Mouse (Mus musculus) CH12.LX (cell line): ENCODE data around the gene Zfp651. TPM values are rescaled to one million over a fixed set of nuclear protein-coding genes. Genes with fewer than 3 reads are reported as not detected.

ENCODE experiments used
- DNase-seq: peaks from one replicate; pipeline ENCODE4 v3.0.0-alpha.2; 2013; ENCODE audit errors: extremely low read depth
- H3K27ac ChIP-seq: 2 replicates; pipeline ENCODE4 v1.5.1; 2012; ENCODE audit warnings: low read depth, mild to moderate bottlenecking, control low read depth, moderate library complexity; ENCODE audit not compliant: insufficient read depth
- H3K27me3 ChIP-seq: replicated peaks from 2 replicates; pipeline ENCODE3; 2012; ENCODE audit warnings: inconsistent platforms
- H3K36me3 ChIP-seq, 2 experiments: replicated peaks in 1 of 2; 2 replicates each; pipeline versions ENCODE3 to v1.6.1; 2012; ENCODE audit warnings: inconsistent platforms in 1 of 2, low read length in 1 of 2, mild to moderate bottlenecking in 1 of 2, mixed read lengths in 1 of 2, moderate library complexity in 1 of 2; ENCODE audit not compliant: control insufficient read depth in 1 of 2, insufficient read depth in 1 of 2
- H3K4me1 ChIP-seq, 2 experiments: 2 replicates each; pipeline ENCODE4 v1.6.1; 2012; ENCODE audit warnings: inconsistent platforms in 1 of 2, moderate library complexity in 1 of 2; ENCODE audit not compliant: insufficient read depth in 2 of 2, control insufficient read depth in 1 of 2
- H3K4me2 ChIP-seq: 2 replicates; pipeline ENCODE4 v1.6.1; 2012; ENCODE audit warnings: low read depth, mild to moderate bottlenecking, control low read depth; ENCODE audit not compliant: poor library complexity, insufficient read depth, severe bottlenecking
- H3K4me3 ChIP-seq, 3 experiments: fragments of 150-350 bp in 1 of 3; sonication (generic) in 1 of 3; replicated peaks in 1 of 3; 2 replicates each; pipeline versions ENCODE3 to v1.5.1; 2011 to 2012; ENCODE audit warnings: low read depth in 2 of 3, low read length in 2 of 3, mild to moderate bottlenecking in 2 of 3, moderate library complexity in 2 of 3, control low read depth in 1 of 3, improper control_type of control experiment in 1 of 3, inconsistent platforms in 1 of 3, mixed read lengths in 1 of 3; ENCODE audit not compliant: poor library complexity in 1 of 3
- H3K79me2 ChIP-seq: replicated peaks from 2 replicates; pipeline ENCODE4 v1.6.1; 2012; ENCODE audit warnings: mild to moderate bottlenecking, moderate library complexity; ENCODE audit not compliant: control insufficient read depth, poor library complexity, insufficient read depth, severe bottlenecking; ENCODE audit errors: extremely low read depth
- H3K9ac ChIP-seq: 2 replicates; pipeline ENCODE4 v1.6.1; 2012; ENCODE audit warnings: low read depth, mild to moderate bottlenecking, control low read depth, moderate library complexity; ENCODE audit not compliant: insufficient read depth
- H3K9me3 ChIP-seq: replicated peaks from 2 replicates; pipeline ENCODE3; 2012; ENCODE audit warnings: low read length, inconsistent platforms, mixed read lengths
- BHLHE40 ChIP-seq: IDR thresholded peaks from 2 replicates; pipeline ENCODE4 v1.6.1; 2011; ENCODE audit warnings: mild to moderate bottlenecking, low read depth, low read length, improper control_type of control experiment
- CTCF ChIP-seq, 2 experiments: IDR thresholded peaks in 1 of 2; conservative IDR thresholded peaks in 1 of 2; 2 replicates each; pipeline ENCODE4 v1.5.1; 2011 to 2012; ENCODE audit warnings: low read depth in 2 of 2, low read length in 2 of 2, improper control_type of control experiment in 1 of 2, inconsistent platforms in 1 of 2, mild to moderate bottlenecking in 1 of 2, moderate library complexity in 1 of 2
- EP300 ChIP-seq: IDR thresholded peaks from 2 replicates; pipeline ENCODE4 v1.6.1; 2011; ENCODE audit warnings: low read length, improper control_type of control experiment
- ETS1 ChIP-seq: conservative IDR thresholded peaks from 2 replicates; pipeline ENCODE4 v1.6.1; 2012; ENCODE audit warnings: low read depth, mild to moderate bottlenecking, inconsistent platforms, low read length, improper control_type of control experiment, moderate library complexity
- GABPA ChIP-seq: IDR thresholded peaks from 2 replicates; pipeline ENCODE4 v1.6.1; 2012; ENCODE audit warnings: low read depth, low read length, improper control_type of control experiment, inconsistent platforms; ENCODE audit not compliant: insufficient replicate concordance
- JUN ChIP-seq: IDR thresholded peaks from 2 replicates; pipeline ENCODE4 v1.6.1; 2011; ENCODE audit warnings: low read depth, mild to moderate bottlenecking, low read length, improper control_type of control experiment, moderate library complexity; ENCODE audit not compliant: insufficient read depth
- JUND ChIP-seq: conservative IDR thresholded peaks from 2 replicates; pipeline ENCODE4 v1.6.1; 2011; ENCODE audit warnings: low read depth, low read length, improper control_type of control experiment
- KAT2A ChIP-seq: IDR thresholded peaks from 2 replicates; pipeline ENCODE4 v1.6.1; 2012; ENCODE audit warnings: low read length, improper control_type of control experiment, inconsistent platforms; ENCODE audit not compliant: insufficient replicate concordance
- MEF2A ChIP-seq: IDR thresholded peaks from 2 replicates; pipeline ENCODE4 v1.6.1; 2014; ENCODE audit warnings: low read depth, mild to moderate bottlenecking, inconsistent platforms, low read length, improper control_type of control experiment, borderline replicate concordance
- MXI1 ChIP-seq: IDR thresholded peaks from 2 replicates; pipeline ENCODE4 v1.6.1; 2011; ENCODE audit warnings: mild to moderate bottlenecking, low read depth, low read length, improper control_type of control experiment
- MYC ChIP-seq: IDR thresholded peaks from 2 replicates; pipeline ENCODE4 v1.6.1; 2011; ENCODE audit warnings: low read depth, mild to moderate bottlenecking, improper control_type of control experiment, low read length
- NRF1 ChIP-seq: IDR thresholded peaks from 2 replicates; pipeline ENCODE4 v1.6.1; 2014; ENCODE audit warnings: low read depth, mild to moderate bottlenecking, inconsistent platforms, low read length, improper control_type of control experiment, moderate library complexity
- RCOR1 ChIP-seq: conservative IDR thresholded peaks from 2 replicates; pipeline ENCODE4 v1.6.1; 2012; ENCODE audit warnings: low read depth, mild to moderate bottlenecking, inconsistent platforms, low read length, improper control_type of control experiment
- SMC3 ChIP-seq: IDR thresholded peaks from 2 replicates; pipeline ENCODE4 v1.6.1; 2011; ENCODE audit warnings: low read depth, low read length, improper control_type of control experiment
- UBTF ChIP-seq: IDR thresholded peaks from 2 replicates; pipeline ENCODE4 v1.6.1; 2012; ENCODE audit warnings: low read depth, mild to moderate bottlenecking, inconsistent platforms, low read length, improper control_type of control experiment, moderate library complexity
- USF1 ChIP-seq: IDR thresholded peaks from 2 replicates; pipeline ENCODE4 v1.6.1; 2014; ENCODE audit warnings: low read depth, mild to moderate bottlenecking, inconsistent platforms, low read length, improper control_type of control experiment
- ZKSCAN1 ChIP-seq: IDR thresholded peaks from 2 replicates; pipeline ENCODE4 v1.6.1; 2012; ENCODE audit warnings: low read depth, inconsistent platforms, low read length, improper control_type of control experiment, borderline replicate concordance
- ZMIZ1 ChIP-seq: IDR thresholded peaks from 2 replicates; pipeline ENCODE4 v1.6.1; 2012; ENCODE audit warnings: low read depth, mild to moderate bottlenecking, inconsistent platforms, low read length, improper control_type of control experiment
- ZNF384 ChIP-seq: IDR thresholded peaks from 2 replicates; pipeline ENCODE4 v1.6.1; 2012; ENCODE audit warnings: low read depth, low read length, improper control_type of control experiment, inconsistent platforms
- dilution Hi-C: fragments of 300-500 bp; cut with MboI; formaldehyde crosslinking; loops from 2 replicates; pipeline ENCODE4 v1.14.3; 2020; ENCODE audit warnings: low sequenced_read_pairs; ENCODE audit not compliant: extremely low pct_unique_long_range_greater_than_20kb, extremely low pct_ligation_motif_present
- in situ Hi-C: fragments of 300-500 bp; cut with MboI; formaldehyde crosslinking; loops from 3 replicates; pipeline ENCODE4 v1.14.3; 2019; ENCODE audit warnings: low sequenced_read_pairs, low pct_ligation_motif_present, low pct_unique_long_range_greater_than_20kb, mixed read lengths
- polyA plus RNA-seq: library from polyadenylated mRNA; unstranded; fragments of >175 nt; gene quantifications from 2 replicates; pipeline ENCODE4 v1.2.1, GENCODE M21; 2012; ENCODE audit warnings: low read depth; ENCODE audit not compliant: insufficient read length
- total RNA-seq, 2 experiments: library from RNA; depleted of rRNA; stranded (reverse); fragments of 300-350 nt in 1 of 2; fragments of >200 nt in 1 of 2; gene quantifications; 2 replicates each; pipeline ENCODE4 v1.2.3; 2012 to 2014

Gene Zfp651
- total and polyA plus RNA-seq, 3 experiments: 0.07 to 0.20 (median 0.13) TPM

DNA sequence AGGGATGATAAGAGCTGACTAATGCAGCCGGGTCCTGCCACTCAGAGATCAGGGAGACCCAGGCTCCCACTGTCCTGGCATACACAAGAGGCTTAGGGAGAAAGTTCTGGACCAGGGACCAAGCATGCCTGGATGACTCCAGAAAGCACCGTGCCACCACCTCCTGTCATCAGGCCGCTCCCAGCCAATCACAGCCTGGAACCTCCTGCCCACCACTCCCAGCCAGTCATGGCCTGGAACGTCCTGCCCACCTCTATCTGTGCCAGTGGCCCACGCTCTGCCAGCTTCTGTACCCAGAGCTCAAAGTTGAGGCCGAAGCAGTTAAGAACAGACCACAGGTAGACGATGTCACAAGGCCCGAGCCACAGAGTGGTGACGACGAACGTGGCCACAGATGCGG lies 25.7 kb downstream of the Zfp651 start:
- no peak for DNase-seq
- Histone ChIP-seq H3K4me3 (no peak overlapping the region), H3K9ac (no peak overlapping the region), H3K79me2 (no peaks in the 10 kb centered on the region), H3K27ac (no peak overlapping the region), H3K27me3 (peaks cover 84% of the 10 kb centered on the region), H3K9me3 (no peaks in the 10 kb centered on the region), H3K4me2 (no peak overlapping the region), H3K4me1 (peaks cover 0 to 4% of the 10 kb centered on the region in 2 experiments; a peak in 1 of 4 replicates), H3K36me3 (no peaks in the 10 kb centered on the region)
- TF ChIP-seq MYC (no peak), MEF2A (no peak), USF1 (no peak), JUND (no peak), ZNF384 (no peak), NRF1 (no peak), MXI1 (no peak), JUN (no peak), ETS1 (no peak), UBTF (no peak), SMC3 (no peak), ZKSCAN1 (no peak), EP300 (no peak), GABPA (no peak), CTCF (conservative IDR thresholded peaks at IDR 0.05 in 1 of 2, IDR thresholded peaks at IDR 0.05 in 1 of 2; ENCODE audit: low read depth in 2 of 2, low read length in 2 of 2) (no peak), KAT2A (no peak), RCOR1 (no peak), ZMIZ1 (no peak), BHLHE40 (no peak)
- in situ Hi-C loops: no loop called here
- dilution Hi-C loops: no loop called here

DNA sequence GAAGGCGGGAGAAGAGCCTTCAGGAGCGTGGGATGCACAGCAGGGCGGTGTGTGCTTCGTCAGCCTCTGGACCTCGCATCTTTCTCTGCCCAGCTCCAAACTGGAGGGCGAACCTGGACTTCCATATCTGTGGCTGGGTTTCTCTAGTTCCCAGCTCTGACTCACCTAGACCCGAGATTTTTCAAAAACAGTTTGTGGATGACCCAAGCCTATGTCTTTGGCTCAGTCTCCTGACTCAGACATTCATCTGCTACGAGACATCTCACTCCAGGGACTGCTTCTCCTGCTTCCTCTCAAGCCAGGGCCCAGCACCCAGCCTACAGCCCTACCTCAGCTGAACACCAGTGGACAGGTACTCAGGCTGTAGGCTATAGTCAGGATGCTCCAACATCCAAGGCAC lies 26.1 kb downstream of the Zfp651 start:
- peaks cover 84% of the 10 kb centered on the region for H3K27me3 ChIP-seq
- no peak for DNase-seq
- in situ Hi-C loops (no loop called here), dilution Hi-C loops (no loop called here)
- H3K4me2 ChIP-seq: no peak overlapping the region
- H3K4me1 ChIP-seq: peaks cover 0 to 4% of the 10 kb centered on the region in 2 experiments; a peak in 1 of 4 replicates
- no peak overlapping the region for H3K9ac ChIP-seq
- H3K27ac ChIP-seq: no peak overlapping the region
- no peaks in the 10 kb centered on the region for H3K9me3 ChIP-seq
- H3K79me2 ChIP-seq: no peaks in the 10 kb centered on the region
- TF ChIP-seq EP300: no peak
- TF ChIP-seq, all 38 proteins: peak for 0
- Histone ChIP-seq H3K4me3 (no peak overlapping the region), H3K36me3 (no peaks in the 10 kb centered on the region)
